Mouse (Mus musculus) thymus, adult 18-20 months (tissue): ENCODE measurements around the gene Zfp704.

Experiments
- DNase-seq, 2 experiments: peaks; one replicate each; pipeline ENCODE4 v3.0.0; 2022; ENCODE audit warnings: mixed read lengths in 2 of 2

Gene Zfp704

GRCm38 (mm10) chr3:9556137-9556536 lies 53.7 kb downstream of the Zfp704 start:
- no peak for DNase-seq

GRCm38 (mm10) chr3:9554916-9555315 lies 55.0 kb downstream of the Zfp704 start:
- no peak for DNase-seq

GRCm38 (mm10) chr3:9552332-9552731 lies 57.6 kb downstream of the Zfp704 start:
- DNase-seq = no peak

- DNase-seq = no peak
These were observed 59.0 kb downstream of the Zfp704 start for GRCm38 (mm10) chr3:9550930-9551329.

GRCm38 (mm10) chr3:9549815-9550214 lies 60.1 kb downstream of the Zfp704 start:
- DNase-seq = peak; percentile 21 to 41

- DNase-seq = no peak
These were observed 61.7 kb downstream of the Zfp704 start for GRCm38 (mm10) chr3:9548188-9548587.

GRCm38 (mm10) chr3:9546882-9547620 lies 62.8 kb downstream of the Zfp704 start:
- DNase-seq = no peak

GRCm38 (mm10) chr3:9544421-9544820 lies 65.5 kb downstream of the Zfp704 start:
- no peak for DNase-seq

GRCm38 (mm10) chr3:9543916-9544315 lies 66.0 kb downstream of the Zfp704 start:
- no peak for DNase-seq

GRCm38 (mm10) chr3:9543463-9543862 lies 66.4 kb downstream of the Zfp704 start:
- DNase-seq = no peak

GRCm38 (mm10) chr3:9541561-9541960 lies 68.3 kb downstream of the Zfp704 start:
- DNase-seq = no peak

- DNase-seq = no peak
These were observed 71.4 kb downstream of the Zfp704 start for GRCm38 (mm10) chr3:9538510-9538909.

- DNase-seq = no peak
These were observed 72.0 kb downstream of the Zfp704 start for GRCm38 (mm10) chr3:9537889-9538288.

- no peak for DNase-seq
These were observed 79.6 kb downstream of the Zfp704 start for GRCm38 (mm10) chr3:9530097-9530780.

GRCm38 (mm10) chr3:9524429-9524828 lies 85.5 kb downstream of the Zfp704 start:
- no peak for DNase-seq

- DNase-seq = no peak
These were observed 86.6 kb downstream of the Zfp704 start for GRCm38 (mm10) chr3:9523081-9523932.

- DNase-seq = no peak
These were observed 87.9 kb downstream of the Zfp704 start for GRCm38 (mm10) chr3:9522009-9522408.

- DNase-seq = no peak
These were observed 89.2 kb downstream of the Zfp704 start for GRCm38 (mm10) chr3:9520728-9521054.

- DNase-seq = peak in 1 of 2 experiments; percentile 38
These were observed 89.7 kb downstream of the Zfp704 start for GRCm38 (mm10) chr3:9520051-9520727.

GRCm38 (mm10) chr3:9519491-9519890 lies 90.4 kb downstream of the Zfp704 start:
- no peak for DNase-seq

GRCm38 (mm10) chr3:9518936-9519335 lies 90.9 kb downstream of the Zfp704 start:
- no peak for DNase-seq

- no peak for DNase-seq
These were observed 93.6 kb downstream of the Zfp704 start for GRCm38 (mm10) chr3:9516119-9516855.
